Mouse (Mus musculus) activated CD4-positive, CD25-positive, alpha-beta regulatory T cell (primary cell): Measurements from ENCODE around the gene Ptch1. TPM values are rescaled to one million over a fixed set of nuclear protein-coding genes. Genes with fewer than 3 reads are reported as not detected.

ENCODE experiments used
- polyA plus RNA-seq, 2 experiments: library from polyadenylated mRNA; unstranded; fragments of 100-300 nt; shearing (Covaris generic); gene quantifications; one replicate each; pipeline ENCODE4 v1.2.1; 2017

Gene Ptch1
- polyA plus RNA-seq: 1 to 10 TPM; 9.4 to 9.7 TPM

GRCm38 (mm10) chr13:63573256-63573835 lies at the start of gene Ptch1:
TSS of gene Ptch1 (minus strand) at chr13:63573598.

GRCm38 (mm10) chr13:63496646-63497582 lies 76.5 kb downstream of the Ptch1 start, which contains the start of gene Fancc:
TSS of gene Fancc (minus strand) at chr13:63497278.

Other genes starting within 250 kb of the Ptch1 start
- gene Fancc, start 76.3 kb downstream of the Ptch1 start, polyA plus RNA-seq: 10 to 100 TPM; 14.5 to 19.2 TPM
- 10 to 100 TPM; 14.2 to 17.1 TPM for gene Ercc6l2, start 241.6 kb upstream of the Ptch1 start, polyA plus RNA-seq